ENCODE assay signal across 26 mouse cellular contexts in genomic region chr13:99001652-99002051, GRCm38 (mm10). TPM values are rescaled to one million over a fixed set of nuclear protein-coding genes. Genes with fewer than 3 reads are reported as not detected.
"Had no signal": no experiment of that assay in that cellular context is flagged by ENCODE, and none has a peak within 500 bp of the region (broad histone marks: within the 10 kb centered on the region; RNA-seq: fewer than 3 reads in every experiment).

No protein-coding gene starts in this region.

RNA-seq across cellular contexts. Expression of gene 1700024P04Rik, which starts 17.3 kb away (rescaled TPM):
- polyA plus RNA-seq: heart, embryonic 11.5 days; heart, embryonic 12.5 days; heart, embryonic 13.5 days; heart, embryonic 14.5 days; heart, embryonic 15.5 days; heart, embryonic 16.5 days; heart, postnatal 0 days; hindbrain, embryonic 10.5 days; hindbrain, embryonic 11.5 days; hindbrain, embryonic 12.5 days; hindbrain, embryonic 13.5 days; hindbrain, embryonic 14.5 days; hindbrain, embryonic 15.5 days; hindbrain, embryonic 16.5 days; hindbrain, postnatal 0 days; inflammation-experienced regulatory T-cells, adult 6 months; intestine, embryonic 14.5 days; intestine, embryonic 15.5 days; intestine, embryonic 16.5 days; intestine, postnatal 0 days; kidney, adult 2 months; kidney, embryonic 14.5 days; kidney, embryonic 15.5 days; kidney, embryonic 16.5 days; kidney, postnatal 0 days; large intestine, adult 2 months had no signal
